Mouse (Mus musculus) frontal cortex, adult (tissue): Measurements from ENCODE around the gene Khdc4.
"Not testable (repeated sequence)": the region's sequence is repeated elsewhere in the genome, so short reads cannot be mapped to it uniquely, and the experiment has no call there.

Source experiments
- ATAC-seq: cut with Nextera tagmentation; 2 replicates; pipeline ENCODE4 v1.9.2; 2017; ENCODE audit warnings: mild to moderate bottlenecking, moderate library complexity, mixed read lengths; ENCODE audit not compliant: low TSS enrichment

Khdc4 gene

DNA sequence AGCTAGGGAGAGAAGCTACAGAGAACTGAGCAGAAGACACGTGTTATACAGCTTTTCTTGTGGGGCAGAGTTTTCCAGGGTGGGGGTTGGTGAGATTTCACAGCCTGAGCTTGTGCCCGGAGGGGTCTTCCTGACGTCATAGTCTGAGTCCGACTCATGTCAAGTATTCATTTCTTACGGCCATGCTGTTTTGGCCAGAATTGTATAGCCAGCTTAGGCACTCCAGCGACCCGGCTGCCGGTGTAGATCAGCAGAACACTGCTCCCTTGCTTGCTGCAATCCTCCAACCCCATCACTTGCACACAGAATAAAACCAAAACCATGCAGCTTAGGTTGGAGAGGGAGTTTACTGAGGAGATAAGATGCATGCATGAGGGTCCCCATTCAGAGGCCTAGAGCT is 30.0 kb upstream of the Khdc4 start:
- ATAC-seq: no peak

GRCm38 (mm10) chr3:88658441-88659127 is 27.0 kb upstream of the Khdc4 start:
- ATAC-seq: no peak

- ATAC-seq: no peak
Measured at GRCm38 (mm10) chr3:88659798-88660197, 25.8 kb upstream of the Khdc4 start.

DNA sequence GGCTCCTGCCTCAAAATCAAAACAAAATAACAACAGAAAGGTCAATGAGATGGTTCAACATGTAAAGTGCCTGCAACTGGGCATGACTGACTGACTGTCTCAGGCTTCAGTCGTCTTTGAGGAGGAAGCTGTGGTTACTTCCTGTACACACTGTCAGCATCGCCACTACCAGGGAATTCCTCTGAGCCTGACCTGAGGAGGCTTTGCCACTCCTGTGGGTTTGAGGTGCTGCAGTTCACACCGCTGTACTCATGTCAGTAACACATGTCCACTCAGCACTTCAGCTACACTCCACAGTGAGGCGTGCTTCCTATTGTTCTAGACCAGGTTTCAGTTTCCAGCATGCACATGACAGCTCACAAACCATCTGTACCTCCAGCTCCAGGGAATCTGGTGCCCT is 21.5 kb upstream of the Khdc4 start:
- no peak for ATAC-seq

DNA sequence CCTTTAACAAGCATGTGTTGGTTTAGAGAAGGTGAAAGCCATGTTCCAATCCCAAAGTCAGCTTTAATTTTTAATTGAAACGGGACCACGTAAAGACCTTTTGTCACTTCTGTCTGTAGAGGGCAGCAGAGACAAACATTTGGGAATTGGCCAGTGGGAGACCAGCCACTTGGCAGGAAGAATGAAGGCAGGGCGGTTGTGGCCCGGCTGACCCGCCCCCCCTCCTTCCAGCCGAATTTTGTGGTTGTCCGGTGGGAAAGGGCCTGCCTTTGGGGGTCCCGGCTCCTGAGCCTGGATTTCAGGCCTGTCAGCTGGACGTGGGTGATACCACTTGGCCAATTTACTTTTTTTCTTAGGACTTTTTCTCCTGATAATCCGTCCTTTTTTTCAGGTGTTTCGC is 8.2 kb upstream of the Khdc4 start:
- no peak; the same call in 1 of the 2 replicates for ATAC-seq

- no peak for ATAC-seq
Measured at GRCm38 (mm10) chr3:88683814-88684213, 1.8 kb upstream of the Khdc4 start.

GRCm38 (mm10) chr3:88684236-88684979 is 1.2 kb upstream of the Khdc4 start:
- no peak for ATAC-seq

- ATAC-seq: peak; percentile 69
Measured at GRCm38 (mm10) chr3:88685958-88686451, 402 bp downstream of the Khdc4 start.

DNA sequence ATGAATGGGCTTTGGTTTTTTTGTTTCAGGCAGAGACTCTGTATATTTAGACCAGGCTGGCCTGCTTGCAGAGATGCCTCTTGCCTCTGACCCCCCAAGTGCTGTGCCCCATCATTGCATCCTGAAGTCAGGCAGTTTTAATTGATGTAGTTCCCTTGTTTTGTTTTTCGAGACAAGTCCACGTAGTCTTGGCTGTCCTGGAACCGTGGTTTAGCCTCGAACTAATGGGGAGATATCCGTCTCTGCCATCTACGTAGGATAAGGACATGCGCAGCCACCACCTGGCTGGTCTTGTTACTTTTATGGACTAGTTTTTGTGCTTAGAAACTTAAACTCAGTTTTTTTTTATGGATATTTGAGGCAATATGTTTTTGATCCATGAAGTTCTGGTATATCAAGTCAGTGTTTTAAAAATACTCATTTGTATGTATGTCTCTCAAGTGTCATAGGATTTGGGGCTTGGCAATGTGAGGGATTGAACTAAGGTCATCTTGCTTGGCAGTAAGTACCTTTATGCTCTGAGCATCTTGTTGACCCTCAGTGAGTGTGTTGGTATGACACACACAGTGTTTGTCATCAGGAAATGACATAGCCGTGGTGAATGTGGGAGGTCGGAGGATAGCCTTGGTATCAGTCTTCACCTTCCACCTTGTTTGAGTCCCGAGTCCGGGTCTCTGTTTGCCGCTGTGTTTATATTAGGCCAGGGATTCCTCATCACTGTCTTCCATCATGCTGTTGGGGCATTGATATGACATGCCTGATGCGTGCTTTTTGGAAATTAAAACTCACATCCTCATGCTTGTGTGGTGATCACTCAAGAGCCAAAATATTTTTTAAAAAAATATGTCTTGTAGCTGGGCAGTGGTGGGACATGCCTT is 1.4 kb downstream of the Khdc4 start:
- ATAC-seq: no peak

DNA sequence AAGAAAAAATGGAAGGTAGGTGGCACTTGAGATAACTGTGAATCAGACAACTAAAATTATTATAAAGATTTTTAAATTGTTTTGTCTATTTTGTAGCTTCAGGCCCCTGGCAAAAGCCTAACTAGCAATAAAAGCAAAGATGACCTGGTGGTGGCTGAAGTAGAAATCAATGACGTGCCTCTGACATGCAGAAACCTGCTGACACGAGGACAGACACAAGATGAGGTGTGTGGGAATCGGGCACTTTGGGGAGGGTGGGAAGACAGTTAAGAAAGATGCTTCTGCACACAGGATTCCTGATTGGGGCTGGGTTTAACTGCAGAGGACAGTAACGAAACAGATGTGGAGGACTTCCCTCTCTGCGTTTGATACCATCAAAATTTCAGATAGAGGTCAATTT is 3.5 kb downstream of the Khdc4 start:
- no peak for ATAC-seq

- no peak for ATAC-seq
Measured at GRCm38 (mm10) chr3:88695545-88695944, 9.9 kb downstream of the Khdc4 start.

- ATAC-seq: no peak
Measured at GRCm38 (mm10) chr3:88698051-88698450, 12.4 kb downstream of the Khdc4 start.

GRCm38 (mm10) chr3:88698834-88699233 is 13.2 kb downstream of the Khdc4 start:
- ATAC-seq: no peak

GRCm38 (mm10) chr3:88700247-88700646 is 14.6 kb downstream of the Khdc4 start:
- ATAC-seq: no peak

- peak; percentile 9; the same call in 1 of the 2 replicates for ATAC-seq
Measured at GRCm38 (mm10) chr3:88701222-88701621, 15.6 kb downstream of the Khdc4 start.

GRCm38 (mm10) chr3:88713709-88714108 is 28.1 kb downstream of the Khdc4 start:
- no peak for ATAC-seq

GRCm38 (mm10) chr3:88714725-88715124 is 29.1 kb downstream of the Khdc4 start:
- no peak for ATAC-seq

DNA sequence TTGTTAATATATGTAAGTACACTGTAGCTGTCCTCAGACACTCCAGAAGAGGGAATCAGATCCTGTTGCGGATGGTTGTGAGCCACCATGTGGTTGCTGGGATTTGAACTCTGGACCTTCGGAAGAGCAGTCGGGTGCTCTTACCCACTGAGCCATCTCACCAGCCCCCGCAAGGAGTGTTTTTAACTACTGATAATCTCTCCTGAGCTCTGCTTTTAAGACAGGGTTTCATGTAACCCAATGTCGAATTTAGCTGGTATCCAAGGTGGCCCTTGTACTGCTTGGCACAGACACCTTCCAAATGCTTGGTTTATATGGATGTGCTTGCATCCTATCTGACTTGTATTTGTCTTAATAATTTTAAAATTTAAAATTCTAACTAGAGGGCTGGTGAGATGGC is 30.1 kb downstream of the Khdc4 start:
- ATAC-seq: not testable (repeated sequence)

- ATAC-seq: peak; percentile 85
Measured at GRCm38 (mm10) chr3:88716399-88717197, 31.0 kb downstream of the Khdc4 start, which contains the start of gene Rit1. Rit1 (plus strand) TSS chr3:88716838.

DNA sequence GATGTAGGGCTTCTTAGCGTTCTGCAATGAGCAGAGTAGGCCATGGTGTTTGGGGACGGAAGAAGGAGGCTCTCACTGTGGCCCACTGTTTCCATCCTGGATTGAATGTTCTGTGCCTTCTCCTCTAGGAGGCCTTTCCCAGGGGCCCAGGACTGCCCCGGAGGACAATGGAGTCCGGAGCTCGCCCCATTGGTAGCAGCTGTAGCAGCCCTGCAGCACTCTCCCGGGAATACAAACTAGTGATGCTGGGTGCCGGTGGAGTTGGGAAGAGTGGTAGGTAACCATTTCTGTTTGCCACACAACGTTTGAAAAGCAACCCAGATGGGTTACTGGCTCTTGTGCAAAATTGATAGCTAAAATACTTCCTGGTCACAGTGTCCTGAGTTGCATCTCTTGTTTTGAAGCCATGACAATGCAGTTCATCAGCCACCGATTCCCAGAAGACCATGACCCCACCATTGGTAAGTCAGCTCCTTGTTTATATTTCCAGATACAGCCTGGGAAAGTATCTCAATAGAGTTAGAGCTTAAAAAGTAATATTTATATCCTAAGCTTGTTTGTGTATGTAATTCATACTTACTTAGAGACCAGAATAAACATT is 31.7 kb downstream of the Khdc4 start:
- peak; percentile 66; the same call in 1 of the 2 replicates for ATAC-seq

DNA sequence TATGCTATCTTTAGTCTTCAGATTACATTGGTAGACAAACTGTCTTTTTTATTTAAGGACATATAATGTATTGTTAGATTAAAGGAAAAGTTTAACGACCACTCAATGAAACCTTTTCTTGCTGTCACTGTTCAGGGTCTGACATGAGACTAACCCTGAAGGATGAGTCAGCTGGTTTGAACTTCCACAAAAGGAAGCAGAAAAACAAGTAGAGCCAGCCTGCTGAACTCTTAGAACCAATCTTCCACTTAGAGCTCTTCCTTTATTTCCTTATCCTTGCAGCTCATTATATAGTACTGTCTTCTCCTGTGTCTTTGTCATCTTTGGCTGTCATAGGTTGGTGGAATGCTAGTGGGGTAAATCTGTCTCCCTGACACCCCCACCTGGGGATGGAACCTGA is 32.2 kb downstream of the Khdc4 start:
- no peak for ATAC-seq
